Mouse (Mus musculus) hindbrain, embryonic 15.5 days (tissue): ENCODE measurements around the gene Snrpd2. TPM values are rescaled to one million over a fixed set of nuclear protein-coding genes. Genes with fewer than 3 reads are reported as not detected.

Experiments used
- ATAC-seq: fragments of 200-750 bp; cut with Nextera tagmentation; 2 replicates; pipeline ENCODE4 v1.8.0; 2017; ENCODE audit warnings: low read depth, moderate number of reproducible peaks, moderate TSS enrichment; ENCODE audit not compliant: low FRiP score
- H3K27ac ChIP-seq: fragments of 300-500 bp; sonication (generic); replicated peaks from 2 replicates; pipeline ENCODE4 v1.5.1; 2015; ENCODE audit warnings: mild to moderate bottlenecking, inconsistent platforms
- H3K27me3 ChIP-seq: fragments of 300-500 bp; sonication (generic); 2 replicates; pipeline ENCODE4 v1.6.1; 2015; ENCODE audit warnings: control low read depth, inconsistent platforms
- H3K36me3 ChIP-seq: fragments of 300-500 bp; sonication (generic); 2 replicates; pipeline ENCODE4 v1.6.1; 2015; ENCODE audit warnings: control low read depth, inconsistent platforms
- H3K4me1 ChIP-seq: fragments of 300-500 bp; sonication (generic); replicated peaks from 2 replicates; pipeline ENCODE4 v1.6.1; 2015; ENCODE audit warnings: control low read depth, inconsistent platforms
- H3K4me2 ChIP-seq: fragments of 300-500 bp; sonication (generic); 2 replicates; pipeline ENCODE4 v1.6.1; 2015; ENCODE audit warnings: moderate library complexity, mild to moderate bottlenecking, inconsistent platforms
- H3K4me3 ChIP-seq: fragments of 300-500 bp; sonication (generic); 2 replicates; pipeline ENCODE4 v1.5.1; 2015; ENCODE audit warnings: mild to moderate bottlenecking, inconsistent platforms
- H3K9ac ChIP-seq: fragments of 300-500 bp; sonication (generic); 2 replicates; pipeline ENCODE4 v1.6.1; 2015; ENCODE audit warnings: inconsistent platforms
- H3K9me3 ChIP-seq: fragments of 300-500 bp; sonication (generic); 2 replicates; pipeline ENCODE4 v1.6.1; 2016; ENCODE audit warnings: control low read depth, inconsistent platforms
- WGBS: fragments of 180-500 bp; shearing (Covaris S2); methylation state at CpG from one replicate; pipeline ENCODE4 v1.1.7; 2015; 5-methylcytosine and 5-hydroxymethylcytosine counted together
- polyA plus RNA-seq: library from polyadenylated mRNA; unstranded; fragments of >200 nt; fragmentation: Nextera tagmentation; extraction: Ambion mirVana; gene quantifications from 2 replicates; pipeline ENCODE4 v1.2.1, GENCODE M21; 2015

Snrpd2 gene
- polyA plus RNA-seq, 1 experiment from 2014 or later, result 116 TPM

GRCm38 (mm10) chr7:19169506-19169905 is 20.0 kb downstream of the Snrpd2 start:
- Histone ChIP-seq H3K36me3 (no peaks in the 10 kb centered on the region), H3K4me3 (no peak overlapping the region), H3K4me2 (no peak overlapping the region), H3K4me1 (peaks cover 27% of the 10 kb centered on the region), H3K27me3 (peaks cover 5% of the 10 kb centered on the region; the same call in 1 of the 2 replicates), H3K27ac (no peak overlapping the region), H3K9me3 (no peaks in the 10 kb centered on the region), H3K9ac (no peak overlapping the region)
- WGBS, result 61% methylated on average over 10 of the region's 10 CpGs
- ATAC-seq, result no peak

- no peak overlapping the region for H3K4me2 ChIP-seq
- ATAC-seq, result peak; percentile 29; the same call in 1 of the 2 replicates
- H3K36me3 ChIP-seq, result no peaks in the 10 kb centered on the region
- H3K27me3 ChIP-seq, result no peaks in the 10 kb centered on the region
- H3K9ac ChIP-seq, result no peak overlapping the region
- no peaks in the 10 kb centered on the region for H3K9me3 ChIP-seq
- peaks cover 22% of the 10 kb centered on the region for H3K4me1 ChIP-seq
- no peak overlapping the region for H3K27ac ChIP-seq
- H3K4me3 ChIP-seq, result no peak overlapping the region
- WGBS, result 48% methylated on average over 8 of the region's 8 CpGs
Measured at GRCm38 (mm10) chr7:19170142-19170541, 20.6 kb downstream of the Snrpd2 start.

DNA sequence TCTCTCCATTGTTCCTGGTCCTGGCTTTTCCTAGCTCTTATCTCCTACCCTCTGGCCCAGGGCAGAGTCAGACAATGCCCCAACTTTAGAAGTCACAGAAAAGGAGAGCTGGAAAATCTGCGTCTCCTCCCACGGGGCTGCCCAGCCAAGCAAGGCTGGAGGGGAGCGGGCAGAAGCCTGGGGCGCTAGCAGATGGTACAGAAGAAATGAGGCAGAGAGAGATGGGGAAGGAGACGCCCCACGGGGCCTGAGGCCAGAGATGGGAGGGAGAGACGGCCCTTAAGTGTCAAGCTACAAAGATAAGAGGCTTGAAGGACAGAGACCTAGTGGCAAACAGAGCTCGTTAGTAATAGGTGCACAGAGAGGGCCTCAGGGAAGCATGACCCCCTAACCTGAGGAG is 22.3 kb downstream of the Snrpd2 start:
- Histone ChIP-seq H3K27me3 (no peaks in the 10 kb centered on the region), H3K4me2 (no peak overlapping the region), H3K4me1 (peaks cover 22% of the 10 kb centered on the region), H3K27ac (no peak overlapping the region), H3K4me3 (no peak overlapping the region), H3K36me3 (no peaks in the 10 kb centered on the region), H3K9me3 (no peaks in the 10 kb centered on the region), H3K9ac (no peak overlapping the region)
- no peak for ATAC-seq
- WGBS, result 34% methylated on average over 8 of the region's 8 CpGs

GRCm38 (mm10) chr7:19172874-19173273 is 23.4 kb downstream of the Snrpd2 start:
- Histone ChIP-seq H3K36me3 (no peaks in the 10 kb centered on the region), H3K9ac (0 out of 2 replicates have a peak overlapping the region, but pooled peaks have one; percentile 2), H3K9me3 (no peaks in the 10 kb centered on the region), H3K4me2 (peak overlapping the region; percentile 57), H3K4me3 (peak overlapping the region; percentile 25), H3K27me3 (0 out of 2 replicates have a peak, but pooled peaks cover 8% of the 10 kb centered on the region), H3K4me1 (peaks cover 32% of the 10 kb centered on the region), H3K27ac (peak overlapping the region; percentile 23; the same call in 1 of the 2 replicates)
- WGBS, result 2% methylated on average over 17 of the region's 17 CpGs
- ATAC-seq, result no peak

GRCm38 (mm10) chr7:19175708-19176515 is 26.4 kb downstream of the Snrpd2 start, which contains the start of gene Eml2:
Eml2 (plus strand) TSS chr7:19176421.
- Histone ChIP-seq H3K9me3 (no peaks in the 10 kb centered on the region), H3K36me3 (no peaks in the 10 kb centered on the region), H3K27ac (peak within 1 kb of the TSS; percentile 83), H3K4me1 (peaks cover 51% of the 10 kb centered on the region), H3K9ac (peak within 1 kb of the TSS; percentile 83), H3K4me3 (peak within 1 kb of the TSS; percentile 78), H3K27me3 (peaks cover 29% of the 10 kb centered on the region; the same call in 1 of the 2 replicates), H3K4me2 (peak within 1 kb of the TSS; percentile 78)
- ATAC-seq, result peak; percentile 95
- 1% methylated on average over 30 of the region's 30 CpGs for WGBS

DNA sequence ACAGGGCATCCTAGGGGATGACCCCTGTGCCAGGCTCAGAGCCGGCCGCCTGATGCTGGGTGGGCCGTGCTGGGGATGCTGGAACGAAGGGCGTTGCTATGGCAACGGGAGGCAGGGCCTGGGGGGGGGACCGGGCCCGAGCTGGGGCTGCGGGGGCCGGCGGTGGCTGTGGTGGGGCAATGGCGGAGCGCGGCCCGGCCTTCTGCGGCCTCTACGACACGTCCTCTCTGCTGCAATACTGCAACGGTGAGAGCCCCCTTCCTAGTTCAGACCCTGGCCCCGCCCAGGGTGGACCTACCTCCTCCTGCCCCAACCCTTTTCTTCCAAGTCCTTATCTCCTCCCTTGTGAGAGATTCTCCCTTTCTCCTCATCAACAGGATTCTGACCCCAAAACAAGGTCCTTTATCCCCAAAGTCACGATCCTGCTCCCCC is 27.0 kb downstream of the Snrpd2 start:
- WGBS, result 2% methylated on average over 21 of the region's 21 CpGs

GRCm38 (mm10) chr7:19177216-19177615 is 27.7 kb downstream of the Snrpd2 start:
- peaks cover 3% of the 10 kb centered on the region; the same call in 1 of the 2 replicates for H3K36me3 ChIP-seq
- H3K27ac ChIP-seq, result no peak overlapping the region
- H3K4me2 ChIP-seq, result peak overlapping the region; percentile 78
- 62% methylated on average over 7 of the region's 7 CpGs for WGBS
- H3K9ac ChIP-seq, result peak overlapping the region; percentile 83
- H3K4me1 ChIP-seq, result peaks cover 51% of the 10 kb centered on the region
- H3K27me3 ChIP-seq, result peaks cover 31% of the 10 kb centered on the region; the same call in 1 of the 2 replicates
- no peaks in the 10 kb centered on the region for H3K9me3 ChIP-seq
- peak overlapping the region; percentile 78 for H3K4me3 ChIP-seq
- no peak for ATAC-seq

More for the DNA sequence above, 27.0 kb downstream of the Snrpd2 start:
- H3K27me3 ChIP-seq, result peaks cover 31% of the 10 kb centered on the region; the same call in 1 of the 2 replicates
- peaks cover 55% of the 10 kb centered on the region for H3K4me1 ChIP-seq
- peak overlapping the region; percentile 78 for H3K4me2 ChIP-seq
- ATAC-seq, result peak; percentile 49
- peak overlapping the region; percentile 83 for H3K9ac ChIP-seq
- peak overlapping the region; percentile 78 for H3K4me3 ChIP-seq
- H3K9me3 ChIP-seq, result no peaks in the 10 kb centered on the region
- no peaks in the 10 kb centered on the region for H3K36me3 ChIP-seq
- peak overlapping the region; percentile 83 for H3K27ac ChIP-seq

- Histone ChIP-seq H3K4me1 (peaks cover 44% of the 10 kb centered on the region), H3K27me3 (peaks cover 31% of the 10 kb centered on the region; the same call in 1 of the 2 replicates), H3K4me3 (peak overlapping the region; percentile 78), H3K27ac (no peak overlapping the region), H3K4me2 (peak overlapping the region; percentile 78), H3K9me3 (no peaks in the 10 kb centered on the region), H3K36me3 (peaks cover 10% of the 10 kb centered on the region; the same call in 1 of the 2 replicates), H3K9ac (peak overlapping the region; percentile 83)
- WGBS, result 5% methylated on average over 18 of the region's 18 CpGs
- no peak for ATAC-seq
Measured at GRCm38 (mm10) chr7:19178035-19178434, 28.5 kb downstream of the Snrpd2 start.

DNA sequence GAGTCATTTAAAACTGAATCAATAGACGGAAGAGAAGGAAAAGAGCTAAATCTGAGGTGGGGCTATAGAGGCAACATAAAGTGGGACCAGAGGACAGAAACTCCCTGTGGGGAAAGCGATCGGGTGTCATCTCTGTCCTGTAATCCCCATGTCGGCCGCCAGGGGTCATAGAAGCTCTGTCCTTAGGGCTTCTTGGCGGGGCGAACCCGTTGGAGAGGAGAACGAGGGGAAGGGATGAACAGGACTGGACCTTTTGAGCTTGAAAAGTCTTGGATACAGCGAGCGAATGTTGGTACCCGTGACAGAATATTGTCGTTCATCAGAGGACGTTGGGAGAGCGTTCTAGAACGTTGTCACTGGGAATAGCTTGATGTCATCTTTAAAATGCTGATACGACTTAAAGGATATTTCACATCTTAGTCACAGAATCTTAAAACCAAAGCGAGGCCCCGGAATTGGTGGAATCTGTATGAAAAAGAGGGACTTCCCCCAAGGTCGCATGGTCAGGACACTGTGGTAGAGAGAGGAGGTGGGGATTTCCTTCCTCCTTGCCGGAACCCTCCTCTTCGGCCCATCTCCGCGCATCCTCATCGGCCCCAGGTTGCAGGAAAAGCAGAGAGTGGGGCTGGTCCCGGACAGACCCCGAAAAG is 29.0 kb downstream of the Snrpd2 start:
- Histone ChIP-seq H3K27me3 (peaks cover 31% of the 10 kb centered on the region; the same call in 1 of the 2 replicates), H3K27ac (no peak overlapping the region), H3K4me1 (peaks cover 39% of the 10 kb centered on the region), H3K9ac (peak overlapping the region; percentile 83; the same call in 1 of the 2 replicates), H3K36me3 (peaks cover 11% of the 10 kb centered on the region; the same call in 1 of the 2 replicates), H3K9me3 (no peaks in the 10 kb centered on the region), H3K4me3 (peak overlapping the region; percentile 78), H3K4me2 (peak overlapping the region; percentile 78)
- WGBS, result 8% methylated on average over 27 of the region's 27 CpGs
- no peak for ATAC-seq

DNA sequence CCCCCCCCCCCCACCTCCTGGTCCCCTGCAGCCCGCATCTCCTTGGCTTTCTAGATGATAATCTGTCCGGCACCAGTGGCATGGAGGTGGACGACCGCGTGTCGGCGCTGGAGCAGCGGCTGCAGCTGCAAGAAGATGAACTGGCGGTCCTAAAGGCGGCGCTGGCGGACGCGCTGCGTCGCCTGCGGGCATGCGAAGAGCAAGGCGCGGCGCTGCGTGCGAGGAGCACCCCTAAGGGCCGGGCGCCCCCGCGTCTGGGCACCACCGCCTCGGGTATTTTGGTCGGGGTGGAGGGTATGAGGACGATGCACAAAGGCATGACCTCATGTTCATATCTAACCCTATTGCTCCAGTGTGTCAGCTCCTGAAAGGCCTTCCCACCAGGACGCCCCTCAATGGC is 29.7 kb downstream of the Snrpd2 start:
- peak overlapping the region; percentile 78 for H3K4me2 ChIP-seq
- peaks cover 13% of the 10 kb centered on the region; the same call in 1 of the 2 replicates for H3K36me3 ChIP-seq
- H3K27me3 ChIP-seq, result peaks cover 31% of the 10 kb centered on the region; the same call in 1 of the 2 replicates
- H3K27ac ChIP-seq, result no peak overlapping the region
- peaks cover 39% of the 10 kb centered on the region for H3K4me1 ChIP-seq
- 0 out of 2 replicates have a peak overlapping the region, but pooled peaks have one; percentile 14 for H3K9ac ChIP-seq
- H3K4me3 ChIP-seq, result peak overlapping the region; percentile 78
- H3K9me3 ChIP-seq, result no peaks in the 10 kb centered on the region
- whole genome bisulfite sequencing, result under 1% methylated on average over 30 of the region's 32 CpGs
- ATAC-seq, result no peak

GRCm38 (mm10) chr7:19179936-19180335 is 30.4 kb downstream of the Snrpd2 start:
- WGBS, result 49% methylated on average over 6 of the region's 6 CpGs
- Histone ChIP-seq H3K27me3 (peaks cover 31% of the 10 kb centered on the region; the same call in 1 of the 2 replicates), H3K9me3 (no peaks in the 10 kb centered on the region), H3K27ac (no peak overlapping the region), H3K4me3 (peak overlapping the region; percentile 78), H3K4me2 (peak overlapping the region; percentile 78), H3K36me3 (peaks cover 13% of the 10 kb centered on the region; the same call in 1 of the 2 replicates), H3K9ac (no peak overlapping the region), H3K4me1 (peaks cover 47% of the 10 kb centered on the region)
- no peak for ATAC-seq
